Mouse (Mus musculus): ENCODE results near the gene Fasl. TPM values are rescaled to one million over a fixed set of nuclear protein-coding genes. Genes with fewer than 3 reads are reported as not detected.

The Fasl gene
- polyA plus RNA-seq, 1 experiment from 2014 or later = not detected

- WGBS = 84% methylated on average over 10 of the region's 10 CpGs
- Histone ChIP-seq H3K4me3 (ENCODE audit: low read length) (no peak overlapping the region), H3K36me3 (ENCODE audit: control insufficient read depth, insufficient read depth, low read length) (no peaks in the 10 kb centered on the region), H3K4me2 (replicated peaks; ENCODE audit: low read depth, low read length) (no peak overlapping the region), H3K9ac (ENCODE audit: low read depth, low read length) (no peak overlapping the region), H3K4me1 (ENCODE audit: control insufficient read depth, insufficient read depth, low read length) (no peaks in the 10 kb centered on the region), H3K9me3 (ENCODE audit: control insufficient read depth, low read length) (no peaks in the 10 kb centered on the region), H3K27ac (ENCODE audit: low read depth, low read length) (no peak overlapping the region), H3K27me3 (ENCODE audit: control insufficient read depth, insufficient read depth, low read length) (no peaks in the 10 kb centered on the region)
- ATAC-seq (ENCODE audit: low FRiP score, low TSS enrichment) = no peak
Measured at GRCm38 (mm10) chr1:161794447-161795211, 6.3 kb upstream of the Fasl start.

- WGBS = 72% methylated on average over 3 of the region's 3 CpGs
- ATAC-seq (ENCODE audit: low FRiP score, low TSS enrichment) = no peak
- Histone ChIP-seq H3K27ac (ENCODE audit: low read depth, low read length) (no peak overlapping the region), H3K4me3 (ENCODE audit: low read length) (no peak overlapping the region), H3K27me3 (ENCODE audit: control insufficient read depth, insufficient read depth, low read length) (no peaks in the 10 kb centered on the region), H3K4me1 (ENCODE audit: control insufficient read depth, insufficient read depth, low read length) (no peaks in the 10 kb centered on the region), H3K36me3 (ENCODE audit: control insufficient read depth, insufficient read depth, low read length) (no peaks in the 10 kb centered on the region), H3K4me2 (replicated peaks; ENCODE audit: low read depth, low read length) (no peak overlapping the region), H3K9ac (ENCODE audit: low read depth, low read length) (no peak overlapping the region), H3K9me3 (ENCODE audit: control insufficient read depth, low read length) (no peaks in the 10 kb centered on the region)
Measured at GRCm38 (mm10) chr1:161793321-161793720, 5.0 kb upstream of the Fasl start.

GRCm38 (mm10) chr1:161792687-161792969 is 4.3 kb upstream of the Fasl start:
- no peaks in the 10 kb centered on the region for H3K27me3 ChIP-seq (ENCODE audit: control insufficient read depth, insufficient read depth, low read length)
- no peaks in the 10 kb centered on the region for H3K4me1 ChIP-seq (ENCODE audit: control insufficient read depth, insufficient read depth, low read length)
- H3K9ac ChIP-seq (ENCODE audit: low read depth, low read length) = no peak overlapping the region
- 97% methylated on average over 4 of the region's 4 CpGs for WGBS
- H3K4me2 ChIP-seq (replicated peaks; ENCODE audit: low read depth, low read length) = no peak overlapping the region
- no peak for ATAC-seq (ENCODE audit: low FRiP score, low TSS enrichment)
- H3K4me3 ChIP-seq (ENCODE audit: low read length) = no peak overlapping the region
- no peaks in the 10 kb centered on the region for H3K9me3 ChIP-seq (ENCODE audit: control insufficient read depth, low read length)
- no peak overlapping the region for H3K27ac ChIP-seq (ENCODE audit: low read depth, low read length)
- H3K36me3 ChIP-seq (ENCODE audit: control insufficient read depth, insufficient read depth, low read length) = no peaks in the 10 kb centered on the region

GRCm38 (mm10) chr1:161791854-161792686 is 3.8 kb upstream of the Fasl start:
- H3K36me3 ChIP-seq (ENCODE audit: control insufficient read depth, insufficient read depth, low read length) = no peaks in the 10 kb centered on the region
- H3K4me3 ChIP-seq (ENCODE audit: low read length) = no peak overlapping the region
- no peaks in the 10 kb centered on the region for H3K4me1 ChIP-seq (ENCODE audit: control insufficient read depth, insufficient read depth, low read length)
- 88% methylated on average over 8 of the region's 8 CpGs for WGBS
- no peak for ATAC-seq (ENCODE audit: low FRiP score, low TSS enrichment)
- no peak overlapping the region for H3K4me2 ChIP-seq (replicated peaks; ENCODE audit: low read depth, low read length)
- H3K9ac ChIP-seq (ENCODE audit: low read depth, low read length) = no peak overlapping the region
- no peaks in the 10 kb centered on the region for H3K9me3 ChIP-seq (ENCODE audit: control insufficient read depth, low read length)
- no peaks in the 10 kb centered on the region for H3K27me3 ChIP-seq (ENCODE audit: control insufficient read depth, insufficient read depth, low read length)
- H3K27ac ChIP-seq (ENCODE audit: low read depth, low read length) = no peak overlapping the region

GRCm38 (mm10) chr1:161782725-161783124 is 5.6 kb downstream of the Fasl start:
- Histone ChIP-seq H3K9ac (ENCODE audit: low read depth, low read length) (no peak overlapping the region), H3K36me3 (ENCODE audit: control insufficient read depth, insufficient read depth, low read length) (no peaks in the 10 kb centered on the region), H3K27me3 (ENCODE audit: control insufficient read depth, insufficient read depth, low read length) (no peaks in the 10 kb centered on the region), H3K4me3 (ENCODE audit: low read length) (no peak overlapping the region), H3K9me3 (ENCODE audit: control insufficient read depth, low read length) (no peaks in the 10 kb centered on the region), H3K4me1 (ENCODE audit: control insufficient read depth, insufficient read depth, low read length) (no peaks in the 10 kb centered on the region), H3K27ac (ENCODE audit: low read depth, low read length) (no peak overlapping the region), H3K4me2 (replicated peaks; ENCODE audit: low read depth, low read length) (no peak overlapping the region)
- no peak for ATAC-seq (ENCODE audit: low FRiP score, low TSS enrichment)
- WGBS = 83% methylated on average over 2 of the region's 2 CpGs

GRCm38 (mm10) chr1:161781594-161781993 is 6.7 kb downstream of the Fasl start:
- Histone ChIP-seq H3K4me1 (ENCODE audit: control insufficient read depth, insufficient read depth, low read length) (no peaks in the 10 kb centered on the region), H3K4me3 (ENCODE audit: low read length) (no peak overlapping the region), H3K9me3 (ENCODE audit: control insufficient read depth, low read length) (no peaks in the 10 kb centered on the region), H3K4me2 (replicated peaks; ENCODE audit: low read depth, low read length) (no peak overlapping the region), H3K9ac (ENCODE audit: low read depth, low read length) (no peak overlapping the region), H3K27ac (ENCODE audit: low read depth, low read length) (no peak overlapping the region), H3K27me3 (ENCODE audit: control insufficient read depth, insufficient read depth, low read length) (no peaks in the 10 kb centered on the region), H3K36me3 (ENCODE audit: control insufficient read depth, insufficient read depth, low read length) (no peaks in the 10 kb centered on the region)
- 88% methylated on average over 5 of the region's 5 CpGs for WGBS
- no peak for ATAC-seq (ENCODE audit: low FRiP score, low TSS enrichment)

GRCm38 (mm10) chr1:161779057-161779456 is 9.2 kb downstream of the Fasl start:
- Histone ChIP-seq H3K36me3 (ENCODE audit: control insufficient read depth, insufficient read depth, low read length) (no peaks in the 10 kb centered on the region), H3K27me3 (ENCODE audit: control insufficient read depth, insufficient read depth, low read length) (no peaks in the 10 kb centered on the region), H3K27ac (ENCODE audit: low read depth, low read length) (no peak overlapping the region), H3K4me3 (ENCODE audit: low read length) (no peak overlapping the region), H3K4me1 (ENCODE audit: control insufficient read depth, insufficient read depth, low read length) (no peaks in the 10 kb centered on the region), H3K9ac (ENCODE audit: low read depth, low read length) (no peak overlapping the region), H3K9me3 (ENCODE audit: control insufficient read depth, low read length) (no peaks in the 10 kb centered on the region), H3K4me2 (replicated peaks; ENCODE audit: low read depth, low read length) (no peak overlapping the region)
- ATAC-seq (ENCODE audit: low FRiP score, low TSS enrichment) = no peak

- no peak for ATAC-seq (ENCODE audit: low FRiP score, low TSS enrichment)
- WGBS = 59% methylated on average over 6 of the region's 6 CpGs
- H3K9me3 ChIP-seq (ENCODE audit: control insufficient read depth, low read length) = no peaks in the 10 kb centered on the region
- no peaks in the 10 kb centered on the region for H3K27me3 ChIP-seq (ENCODE audit: control insufficient read depth, insufficient read depth, low read length)
- no peak overlapping the region for H3K4me3 ChIP-seq (ENCODE audit: low read length)
- H3K4me1 ChIP-seq (ENCODE audit: control insufficient read depth, insufficient read depth, low read length) = no peaks in the 10 kb centered on the region
- H3K9ac ChIP-seq (ENCODE audit: low read depth, low read length) = no peak overlapping the region
- H3K36me3 ChIP-seq (ENCODE audit: control insufficient read depth, insufficient read depth, low read length) = no peaks in the 10 kb centered on the region
- H3K27ac ChIP-seq (ENCODE audit: low read depth, low read length) = no peak overlapping the region
- H3K4me2 ChIP-seq (replicated peaks; ENCODE audit: low read depth, low read length) = no peak overlapping the region
Measured at GRCm38 (mm10) chr1:161775151-161775550, 13.1 kb downstream of the Fasl start.

GRCm38 (mm10) chr1:161771293-161771692 is 17.0 kb downstream of the Fasl start:
- ATAC-seq (ENCODE audit: low FRiP score, low TSS enrichment) = no peak
- no peak overlapping the region for H3K27ac ChIP-seq (ENCODE audit: low read depth, low read length)
- no peak overlapping the region for H3K4me3 ChIP-seq (ENCODE audit: low read length)
- H3K9me3 ChIP-seq (ENCODE audit: control insufficient read depth, low read length) = no peaks in the 10 kb centered on the region
- no peak overlapping the region for H3K4me2 ChIP-seq (replicated peaks; ENCODE audit: low read depth, low read length)
- no peak overlapping the region for H3K9ac ChIP-seq (ENCODE audit: low read depth, low read length)
- H3K36me3 ChIP-seq (ENCODE audit: control insufficient read depth, insufficient read depth, low read length) = no peaks in the 10 kb centered on the region
- H3K4me1 ChIP-seq (ENCODE audit: control insufficient read depth, insufficient read depth, low read length) = no peaks in the 10 kb centered on the region
- WGBS = 87% methylated on average over 2 of the region's 2 CpGs
- H3K27me3 ChIP-seq (ENCODE audit: control insufficient read depth, insufficient read depth, low read length) = no peaks in the 10 kb centered on the region

Data from kidney, embryonic 14.5 days (tissue).